Mouse (Mus musculus): ENCODE measurements around the gene Spry2.
A peak's percentile ranks its signal among the peaks of the same experiment; 100 is the strongest.

The Spry2 gene

GRCm38 (mm10) chr14:105896791-105897568, at the start of gene Spry2:
Gene Spry2, minus strand, starts transcription at chr14:105896819.
- no peak for DNase-seq (ENCODE audit: low read depth, low spot score)

GRCm38 (mm10) chr14:105941353-105941752, 44.7 kb upstream of the Spry2 start:
- no peak for DNase-seq (ENCODE audit: low read depth, low spot score)

- DNase-seq (ENCODE audit: low read depth, low spot score), result no peak
Observed at GRCm38 (mm10) chr14:105926726-105927125, 30.1 kb upstream of the Spry2 start.

GRCm38 (mm10) chr14:105925305-105925704, 28.7 kb upstream of the Spry2 start:
- no peak for DNase-seq (ENCODE audit: low read depth, low spot score)

- DNase-seq (ENCODE audit: low read depth, low spot score), result no peak
Observed at GRCm38 (mm10) chr14:105924712-105925111, 28.1 kb upstream of the Spry2 start.

GRCm38 (mm10) chr14:105922874-105923273, 26.3 kb upstream of the Spry2 start:
- peak; percentile 88 for DNase-seq (ENCODE audit: low read depth, low spot score)

GRCm38 (mm10) chr14:105922427-105922826, 25.8 kb upstream of the Spry2 start:
- no peak for DNase-seq (ENCODE audit: low read depth, low spot score)

GRCm38 (mm10) chr14:105921217-105921695, 24.6 kb upstream of the Spry2 start:
- no peak for DNase-seq (ENCODE audit: low read depth, low spot score)

GRCm38 (mm10) chr14:105920395-105921216, 24.0 kb upstream of the Spry2 start:
- no peak for DNase-seq (ENCODE audit: low read depth, low spot score)

GRCm38 (mm10) chr14:105907216-105907615, 10.6 kb upstream of the Spry2 start:
- no peak for DNase-seq (ENCODE audit: low read depth, low spot score)

- DNase-seq (ENCODE audit: low read depth, low spot score), result no peak
Observed at GRCm38 (mm10) chr14:105905935-105906334, 9.3 kb upstream of the Spry2 start.

GRCm38 (mm10) chr14:105905509-105905908, 8.9 kb upstream of the Spry2 start:
- no peak for DNase-seq (ENCODE audit: low read depth, low spot score)

- DNase-seq (ENCODE audit: low read depth, low spot score), result peak; percentile 77
Observed at GRCm38 (mm10) chr14:105902807-105903206, 6.2 kb upstream of the Spry2 start.

- DNase-seq (ENCODE audit: low read depth, low spot score), result no peak
Observed at GRCm38 (mm10) chr14:105900841-105901240, 4.2 kb upstream of the Spry2 start.

GRCm38 (mm10) chr14:105899116-105899515, 2.5 kb upstream of the Spry2 start:
- DNase-seq (ENCODE audit: low read depth, low spot score), result no peak

GRCm38 (mm10) chr14:105898266-105899111, 1.9 kb upstream of the Spry2 start:
- DNase-seq (ENCODE audit: low read depth, low spot score), result no peak

GRCm38 (mm10) chr14:105897569-105898101, 1.0 kb upstream of the Spry2 start:
- DNase-seq (ENCODE audit: low read depth, low spot score), result no peak

- no peak for DNase-seq (ENCODE audit: low read depth, low spot score)
Observed at GRCm38 (mm10) chr14:105895961-105896651, 513 bp downstream of the Spry2 start.

GRCm38 (mm10) chr14:105894971-105895873, 1.4 kb downstream of the Spry2 start:
- DNase-seq (ENCODE audit: low read depth, low spot score), result no peak

- DNase-seq (ENCODE audit: low read depth, low spot score), result no peak
Observed at GRCm38 (mm10) chr14:105893623-105893995, 3.0 kb downstream of the Spry2 start.
